Mouse (Mus musculus) lung, embryonic 14.5 days (tissue): ENCODE measurements around the gene Tnfrsf25. TPM values are rescaled to one million over a fixed set of nuclear protein-coding genes. Genes with fewer than 3 reads are reported as not detected.
A peak's percentile ranks its signal among the peaks of the same experiment; 100 is the strongest.

Source experiments
- ATAC-seq: fragments of 200-750 bp; cut with Nextera tagmentation; 2 replicates; pipeline ENCODE4 v1.8.0; 2017; ENCODE audit warnings: mild to moderate bottlenecking, moderate TSS enrichment, moderate library complexity; ENCODE audit not compliant: insufficient read depth
- DNase-seq: peaks from one replicate; pipeline ENCODE4 v3.0.0-alpha.2; 2015
- H3K27ac ChIP-seq: fragments of 300-500 bp; sonication (generic); 2 replicates; pipeline ENCODE4 v1.5.1; 2014; ENCODE audit warnings: low read depth, mild to moderate bottlenecking, moderate library complexity
- H3K27me3 ChIP-seq: fragments of 300-500 bp; sonication (generic); 2 replicates; pipeline ENCODE4 v1.6.1; 2014; ENCODE audit warnings: low read length, control low read depth; ENCODE audit not compliant: insufficient read depth
- H3K36me3 ChIP-seq: fragments of 300-500 bp; sonication (generic); 2 replicates; pipeline ENCODE4 v1.6.1; 2014; ENCODE audit warnings: control low read depth; ENCODE audit not compliant: insufficient read depth
- H3K4me1 ChIP-seq: fragments of 300-500 bp; sonication (generic); 2 replicates; pipeline ENCODE4 v1.6.1; 2014; ENCODE audit warnings: antibody characterized with exemption, control low read depth; ENCODE audit not compliant: insufficient read depth
- H3K4me2 ChIP-seq: fragments of 300-500 bp; sonication (generic); 2 replicates; pipeline ENCODE4 v1.6.1; 2014; ENCODE audit warnings: mild to moderate bottlenecking
- H3K4me3 ChIP-seq: fragments of 300-500 bp; sonication (generic); 2 replicates; pipeline ENCODE4 v1.5.1; 2014; ENCODE audit warnings: low read depth, low read length
- H3K9ac ChIP-seq: fragments of 300-500 bp; sonication (generic); 2 replicates; pipeline ENCODE4 v1.6.1; 2014
- H3K9me3 ChIP-seq: fragments of 300-500 bp; sonication (generic); 2 replicates; pipeline ENCODE4 v1.6.1; 2016; ENCODE audit warnings: low read depth, low read length, control low read depth
- CTCF ChIP-seq: IDR thresholded peaks from 2 replicates; pipeline ENCODE4 v1.5.1; 2016; ENCODE audit warnings: antibody characterized with exemption, low read depth
- WGBS: fragments of 180-500 bp; shearing (Covaris S2); extraction: QIAGEN DNeasy Blood & Tissue Kit; methylation state at CpG from one replicate; pipeline ENCODE4 v1.1.7; 2014; 5-methylcytosine and 5-hydroxymethylcytosine counted together
- polyA plus RNA-seq: library from polyadenylated mRNA; unstranded; fragments of >200 nt; fragmentation: Nextera tagmentation; extraction: Ambion mirVana; gene quantifications from 2 replicates; pipeline ENCODE4 v1.2.1, GENCODE M21; 2014

Tnfrsf25 gene
- 0.75 and 0.77 TPM in 2 replicates for polyA plus RNA-seq

DNA sequence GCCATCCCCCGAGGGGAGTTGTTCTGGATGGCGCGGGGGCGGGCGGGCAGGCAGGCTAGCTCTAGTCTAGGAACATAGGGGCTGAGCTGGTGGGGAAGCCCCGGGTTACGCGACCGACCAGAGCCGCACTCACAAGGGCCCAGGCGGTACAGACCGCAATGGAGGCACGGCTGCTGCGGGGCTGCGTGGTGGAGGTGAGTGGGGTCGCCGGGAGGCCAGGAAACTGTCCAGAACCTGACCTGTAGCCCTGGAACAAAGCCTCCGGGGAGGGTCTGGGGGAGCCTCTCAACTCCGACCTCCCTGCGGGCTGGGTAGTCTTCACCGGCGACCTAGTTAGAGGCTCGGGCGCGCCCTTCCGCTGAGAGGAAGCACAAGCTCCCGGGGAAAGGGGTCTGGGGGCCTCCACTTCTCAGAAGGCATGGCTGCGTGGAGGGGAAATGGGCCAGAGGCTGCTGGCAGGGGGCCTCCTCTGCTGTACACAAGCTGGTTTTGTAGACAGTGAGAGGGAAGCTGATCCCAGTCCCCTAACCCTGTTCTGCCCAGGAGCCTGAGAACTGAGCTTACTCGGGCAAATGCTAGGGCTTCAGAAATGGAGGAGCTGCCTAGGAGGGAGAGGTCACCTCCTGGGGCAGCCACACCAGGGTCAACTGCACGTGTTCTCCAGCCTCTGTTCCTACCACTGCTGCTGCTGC lies at the start of gene Tnfrsf25:
TSS of gene Tnfrsf25 (plus strand) at position 14 of the 692 bp plus-strand sequence.
- Histone ChIP-seq H3K9ac (peak within 1 kb of the TSS; percentile 38), H3K36me3 (peaks cover 37% of the 10 kb centered on the region), H3K4me1 (no peaks in the 10 kb centered on the region; the same call in 1 of the 2 replicates), H3K4me3 (peak within 1 kb of the TSS; percentile 15; the same call in 1 of the 2 replicates), H3K4me2 (peak within 1 kb of the TSS; percentile 53), H3K27me3 (peaks cover 53% of the 10 kb centered on the region), H3K27ac (no peak within 1 kb of the TSS), H3K9me3 (no peaks in the 10 kb centered on the region)
- ATAC-seq (peak; percentile 18; the same call in 1 of the 2 replicates), DNase-seq (peak; percentile 37)
- no peak for TF ChIP-seq CTCF
- 3% methylated on average over 30 of the region's 30 CpGs for WGBS

DNA sequence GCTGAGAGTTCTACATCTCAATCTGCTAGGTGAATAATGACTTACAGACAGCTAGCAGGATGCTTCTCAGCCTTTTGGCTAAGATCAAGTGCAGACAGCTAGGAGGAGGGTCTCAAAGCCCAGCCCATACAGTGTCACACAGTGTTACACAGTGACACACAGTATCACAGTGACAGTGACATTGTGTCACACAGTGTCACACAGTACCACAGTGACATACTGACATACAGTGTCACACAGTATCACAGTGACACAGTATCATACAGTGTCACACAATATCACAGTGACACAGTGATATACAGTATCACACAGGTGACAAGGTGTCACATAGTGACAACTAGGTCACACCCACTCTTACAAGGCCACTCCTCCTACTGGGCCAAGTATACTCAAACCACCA lies 48.5 kb upstream of the Tnfrsf25 start:
- Histone ChIP-seq H3K27me3 (no peaks in the 10 kb centered on the region), H3K36me3 (0 out of 2 replicates have a peak, but pooled peaks cover under 1% of the 10 kb centered on the region), H3K9me3 (no peaks in the 10 kb centered on the region), H3K4me3 (no peak overlapping the region), H3K9ac (no peak overlapping the region), H3K27ac (no peak overlapping the region), H3K4me2 (no peak overlapping the region), H3K4me1 (peaks cover under 1% of the 10 kb centered on the region; the same call in 1 of the 2 replicates)
- no peak for ATAC-seq
- TF ChIP-seq CTCF: no peak
- no peak for DNase-seq

DNA sequence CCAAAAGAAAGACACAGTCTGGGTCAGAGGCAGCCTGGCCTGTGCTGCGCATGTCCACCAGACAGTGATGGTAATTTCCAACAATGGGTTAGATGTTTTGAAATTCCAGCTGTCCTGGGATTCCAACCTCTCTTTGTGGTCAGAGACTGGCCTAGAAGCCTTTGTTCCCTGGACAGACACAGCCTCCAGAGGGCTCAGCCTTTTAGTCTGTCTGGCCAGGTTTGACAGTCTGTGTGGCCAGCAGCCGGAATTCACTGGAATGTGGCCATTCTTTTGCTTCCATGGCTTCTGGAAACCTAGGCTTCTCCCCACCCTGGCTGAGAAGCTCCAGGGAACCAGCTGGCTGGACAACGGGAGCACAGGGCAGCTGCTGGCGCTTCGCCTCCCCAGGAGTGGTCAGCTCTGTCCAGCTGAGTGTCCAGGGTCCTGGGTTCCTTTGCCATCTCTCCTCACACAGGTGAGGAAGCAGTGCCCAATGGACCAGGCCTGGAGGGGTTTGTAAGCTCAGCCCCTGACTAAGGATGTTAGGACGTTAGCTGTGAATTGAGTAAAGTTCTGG lies 47.5 kb upstream of the Tnfrsf25 start:
- no peak for ATAC-seq
- H3K9me3 ChIP-seq: no peaks in the 10 kb centered on the region
- peaks cover 6% of the 10 kb centered on the region for H3K4me1 ChIP-seq
- no peak for DNase-seq
- H3K4me2 ChIP-seq: no peak overlapping the region
- H3K27me3 ChIP-seq: no peaks in the 10 kb centered on the region
- H3K36me3 ChIP-seq: no peaks in the 10 kb centered on the region
- WGBS: 72% methylated on average over 6 of the region's 6 CpGs
- H3K27ac ChIP-seq: no peak overlapping the region
- no peak overlapping the region for H3K4me3 ChIP-seq
- TF ChIP-seq CTCF: no peak
- H3K9ac ChIP-seq: no peak overlapping the region

DNA sequence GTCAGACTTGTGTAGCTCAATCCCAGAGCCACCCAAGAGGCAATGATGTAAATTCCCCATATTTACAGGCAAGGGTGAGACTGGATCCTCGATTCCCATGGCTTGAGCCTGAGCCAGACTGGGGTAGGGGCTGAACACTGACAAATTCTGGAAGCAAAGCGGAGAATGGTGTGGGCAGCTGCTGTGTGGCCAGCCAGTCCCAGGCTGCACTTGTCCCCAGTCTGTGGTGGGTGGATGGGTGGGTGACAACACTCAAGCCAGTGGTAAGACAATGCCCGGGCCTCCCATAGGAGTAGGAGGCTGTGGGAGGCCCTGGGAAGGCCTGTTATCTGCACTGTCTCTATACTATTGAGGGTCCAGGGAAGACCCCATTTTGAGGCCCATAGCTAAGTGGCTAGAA lies 46.5 kb upstream of the Tnfrsf25 start:
- no peak for TF ChIP-seq CTCF
- H3K4me3 ChIP-seq: no peak overlapping the region
- no peaks in the 10 kb centered on the region for H3K27me3 ChIP-seq
- no peak for ATAC-seq
- no peak overlapping the region for H3K27ac ChIP-seq
- H3K4me1 ChIP-seq: peaks cover 6% of the 10 kb centered on the region
- no peak overlapping the region for H3K4me2 ChIP-seq
- 73% methylated on average over 3 of the region's 3 CpGs for WGBS
- H3K36me3 ChIP-seq: no peaks in the 10 kb centered on the region
- H3K9ac ChIP-seq: no peak overlapping the region
- DNase-seq: no peak
- no peaks in the 10 kb centered on the region for H3K9me3 ChIP-seq

DNA sequence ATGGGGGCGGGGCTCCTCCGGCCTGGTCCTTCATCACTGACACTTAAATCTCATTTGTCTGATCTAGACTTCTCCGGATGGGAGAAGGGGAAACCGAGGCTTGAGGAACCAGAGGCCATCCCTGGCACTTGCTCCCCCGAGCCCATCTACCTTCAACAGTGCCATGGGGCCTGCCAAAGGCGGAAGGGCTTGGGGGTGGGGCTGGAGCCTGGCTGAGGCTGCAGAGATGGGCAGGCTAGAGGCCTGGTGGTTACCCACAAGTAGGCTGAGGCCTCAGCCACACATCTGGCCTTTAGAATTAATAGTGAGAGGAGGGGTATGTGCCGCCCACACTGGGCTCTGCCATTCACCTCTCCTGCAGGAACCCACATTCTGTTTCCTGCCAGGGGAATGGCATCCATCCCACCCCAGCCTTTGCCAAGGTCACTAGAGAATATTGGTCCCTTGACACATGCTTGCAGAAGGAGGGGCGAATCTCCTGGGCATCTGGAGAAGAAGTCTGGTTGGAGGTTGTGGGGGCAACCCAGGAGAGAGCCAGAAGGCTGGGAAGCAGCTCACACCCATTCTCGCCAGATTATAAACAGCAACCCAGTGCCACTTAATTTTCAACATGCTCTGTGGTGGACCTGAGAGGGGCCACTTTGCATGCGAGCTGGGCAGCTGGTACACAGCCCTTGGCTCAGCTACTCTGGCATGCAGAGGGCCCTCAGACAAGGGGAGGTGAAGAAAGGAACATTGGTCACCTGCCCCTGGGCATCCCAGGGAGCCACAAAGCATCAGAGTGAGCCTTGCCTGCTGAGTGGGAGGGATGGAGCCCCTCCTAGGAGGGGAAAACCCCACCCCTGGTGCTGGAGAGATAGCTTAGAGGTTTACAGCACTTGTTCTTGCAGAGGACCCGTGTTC lies 45.0 kb upstream of the Tnfrsf25 start:
- H3K9me3 ChIP-seq: no peaks in the 10 kb centered on the region
- ATAC-seq (no peak), DNase-seq (no peak)
- H3K4me3 ChIP-seq: no peak overlapping the region
- no peak for TF ChIP-seq CTCF
- no peak overlapping the region for H3K9ac ChIP-seq
- H3K4me1 ChIP-seq: peaks cover 6% of the 10 kb centered on the region
- no peaks in the 10 kb centered on the region for H3K27me3 ChIP-seq
- 67% methylated on average over 11 of the region's 11 CpGs for WGBS
- no peak overlapping the region for H3K27ac ChIP-seq
- H3K36me3 ChIP-seq: no peaks in the 10 kb centered on the region
- H3K4me2 ChIP-seq: no peak overlapping the region

DNA sequence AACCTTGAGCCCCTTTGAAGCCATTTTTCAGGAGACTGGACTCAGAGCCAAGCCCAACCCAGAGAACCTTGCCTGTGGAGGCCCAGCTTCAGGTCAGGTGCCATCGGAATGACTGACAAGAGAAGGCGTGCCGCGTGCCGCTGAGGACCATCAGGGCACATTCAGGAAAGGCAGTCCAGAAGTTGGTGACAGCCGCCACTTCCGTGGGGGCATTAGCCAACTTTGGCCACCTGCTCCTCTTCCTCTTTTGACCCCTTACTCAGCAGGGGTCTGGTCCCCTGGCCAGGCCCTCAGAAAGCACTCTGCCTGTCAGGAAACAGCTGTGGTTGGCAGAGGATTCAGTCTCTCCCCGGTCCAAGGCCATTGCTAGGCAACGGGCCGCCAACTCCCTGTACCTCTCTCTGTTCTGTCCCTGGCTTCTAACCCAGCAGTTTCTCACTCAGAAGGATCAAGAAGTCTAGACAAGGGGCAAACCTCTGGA lies 43.6 kb upstream of the Tnfrsf25 start, which contains the start of gene Plekhg5:
TSS of gene Plekhg5 (plus strand) at position 378 of the 481 bp plus-strand sequence.
- Histone ChIP-seq H3K27ac (peak within 1 kb of the TSS; percentile 24; the same call in 1 of the 2 replicates), H3K4me2 (no peak within 1 kb of the TSS), H3K36me3 (no peaks in the 10 kb centered on the region), H3K4me3 (no peak within 1 kb of the TSS), H3K9me3 (no peaks in the 10 kb centered on the region), H3K4me1 (peaks cover 6% of the 10 kb centered on the region), H3K27me3 (no peaks in the 10 kb centered on the region), H3K9ac (no peak within 1 kb of the TSS)
- peak; percentile 39 for DNase-seq
- 40% methylated on average over 10 of the region's 10 CpGs for WGBS
- 0 out of 2 replicates have a peak, but pooled peaks have one; percentile 33 for ATAC-seq
- no peak for TF ChIP-seq CTCF
